Mouse (Mus musculus) adipocyte (in vitro differentiated cells): Measurements from ENCODE around the gene Unc5cl.
A peak's percentile ranks its signal among the peaks of the same experiment; 100 is the strongest.
"Not testable (repeated sequence)": the region's sequence is repeated elsewhere in the genome, so short reads cannot be mapped to it uniquely, and the experiment has no call there.

Source experiments
- DNase-seq: peaks from one replicate; pipeline ENCODE4 v3.0.0-alpha.2; 2016; ENCODE audit warnings: low spot score

Gene Unc5cl

DNA sequence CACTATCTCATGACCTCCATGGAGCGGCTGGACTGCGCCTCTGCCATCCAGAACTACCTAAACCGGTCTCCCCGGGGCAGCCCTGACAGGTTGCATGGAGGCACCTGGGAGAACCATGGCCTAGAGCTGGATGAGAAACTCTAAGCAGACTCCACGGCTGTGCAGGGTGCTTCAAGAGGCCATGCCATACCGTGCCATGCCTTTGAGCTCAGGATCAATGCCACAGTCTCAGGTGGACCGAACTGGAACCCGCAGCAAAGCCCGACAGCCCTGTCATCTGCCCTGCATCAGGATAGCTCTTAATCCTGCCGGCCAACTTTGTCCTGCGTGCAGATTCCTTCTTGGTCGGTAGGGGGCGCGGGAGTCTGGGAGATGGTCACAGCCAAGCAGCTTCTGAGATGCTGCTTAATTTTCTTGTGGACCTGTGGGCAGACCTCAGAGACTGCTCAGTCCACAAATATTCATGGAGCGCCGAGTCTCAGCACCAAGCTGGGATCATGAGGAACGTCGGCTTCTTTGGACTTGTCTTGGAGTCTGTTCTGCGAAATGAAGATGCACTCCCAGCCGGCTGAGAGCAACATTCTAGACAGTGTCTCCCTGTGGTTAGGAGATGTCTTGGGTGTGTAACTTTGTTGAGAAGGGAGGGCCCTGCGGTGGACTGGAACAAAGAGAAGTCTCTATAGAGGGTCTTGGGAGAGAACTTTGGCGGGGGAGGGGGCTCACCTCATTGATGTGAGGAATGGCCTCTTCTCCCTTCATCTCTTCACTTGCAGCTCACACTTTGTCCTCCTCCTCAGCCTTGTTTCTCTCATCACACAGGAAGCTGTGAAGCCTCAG, 12.9 kb downstream of the Unc5cl start:
- peak; percentile 58 for DNase-seq

DNA sequence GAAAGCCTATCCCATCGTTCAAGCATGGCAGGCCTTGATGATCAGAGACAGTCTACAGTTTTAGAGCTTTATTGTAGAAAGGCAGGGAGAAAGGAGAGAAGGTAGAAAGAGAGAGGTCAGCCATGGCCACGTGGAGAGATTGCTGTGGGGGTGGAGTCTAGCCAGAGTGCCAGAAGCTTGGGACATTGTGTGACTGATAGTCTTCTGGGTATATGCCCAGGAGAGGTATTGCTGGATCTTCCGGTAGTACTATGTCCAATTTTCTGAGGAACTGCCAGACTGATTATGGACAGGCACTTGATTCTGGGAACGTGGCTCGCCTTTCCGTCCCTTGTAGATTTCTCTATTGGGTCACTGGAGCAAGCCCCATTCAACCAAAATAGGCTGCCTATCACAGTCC, 19.6 kb downstream of the Unc5cl start:
- DNase-seq, result not testable (repeated sequence)

DNA sequence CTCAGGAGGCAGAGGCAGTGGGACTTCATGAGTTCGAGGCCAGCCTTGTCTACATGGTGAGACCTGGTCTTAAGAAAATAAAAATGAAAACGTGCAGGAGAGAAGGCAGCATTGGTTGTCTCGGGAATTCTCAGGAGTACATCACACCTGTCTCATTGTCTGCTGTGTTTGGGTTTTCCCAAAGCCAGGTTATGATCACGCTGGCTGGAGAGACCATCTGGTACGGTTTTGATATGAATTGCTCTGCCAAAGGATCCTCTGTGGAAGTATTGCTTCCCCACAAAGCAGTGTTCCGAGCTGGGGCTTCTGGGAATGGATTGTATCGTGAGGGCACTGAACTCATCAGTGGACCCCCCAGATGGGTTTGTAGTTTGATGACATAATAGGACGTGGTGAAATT, 20.7 kb downstream of the Unc5cl start:
- DNase-seq, result no peak

DNA sequence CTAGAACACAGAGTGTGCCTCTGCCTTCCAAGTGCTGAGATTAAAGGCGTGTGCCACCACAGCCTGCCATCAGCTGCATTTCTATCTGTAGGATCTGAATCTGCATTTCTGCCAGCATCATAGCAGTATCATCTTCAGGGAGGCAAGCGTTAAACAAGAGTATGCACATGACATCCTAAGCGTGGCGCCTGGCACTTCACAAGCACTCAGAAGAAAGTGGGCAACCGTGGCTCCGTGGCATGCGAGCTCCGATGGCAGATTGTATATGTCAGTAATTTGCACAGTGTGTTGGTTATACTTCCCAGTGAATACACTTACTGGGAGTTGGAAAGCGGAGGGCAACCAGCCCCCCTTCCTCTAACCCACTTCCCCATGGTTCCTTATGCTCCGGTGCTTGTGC, 25.3 kb downstream of the Unc5cl start:
- no peak for DNase-seq

DNA sequence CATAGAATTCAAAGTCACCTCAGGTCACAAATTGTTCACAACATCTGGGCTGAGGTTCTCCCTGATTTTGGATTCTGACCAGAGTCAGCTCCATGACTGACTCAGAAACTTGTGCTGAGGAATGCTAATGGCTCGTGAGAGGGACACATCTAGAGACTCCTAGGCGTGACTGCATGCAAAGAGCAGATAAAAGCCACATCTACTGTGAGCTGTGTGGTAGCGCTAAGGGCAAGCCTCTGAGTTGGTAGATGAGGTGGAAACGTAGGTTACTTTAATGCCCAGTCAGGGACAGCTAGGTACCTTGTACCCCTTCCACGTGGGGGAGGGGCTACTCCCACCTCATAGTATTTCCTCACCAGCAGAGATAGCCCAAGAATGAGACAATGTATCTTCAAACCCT, 29.1 kb downstream of the Unc5cl start:
- no peak for DNase-seq

DNA sequence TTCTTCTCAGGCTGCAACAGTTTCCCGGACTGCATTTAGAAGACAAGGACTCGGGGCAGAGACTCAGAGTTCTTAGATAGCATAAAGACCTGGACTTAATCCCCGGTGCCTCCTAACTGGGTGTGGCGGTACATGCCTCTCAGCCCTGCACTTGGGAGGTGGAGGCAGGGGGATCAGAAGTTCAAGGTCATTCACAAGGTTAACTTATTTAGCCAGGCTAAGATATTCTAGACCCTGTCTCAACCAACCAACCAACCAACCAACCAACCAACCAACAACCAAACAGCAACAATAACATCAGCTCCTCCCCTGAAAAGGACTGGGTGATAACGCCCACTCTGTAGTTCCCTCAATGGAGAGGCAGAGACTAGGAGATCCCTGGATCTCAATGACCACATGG, 29.5 kb downstream of the Unc5cl start:
- DNase-seq, result no peak

DNA sequence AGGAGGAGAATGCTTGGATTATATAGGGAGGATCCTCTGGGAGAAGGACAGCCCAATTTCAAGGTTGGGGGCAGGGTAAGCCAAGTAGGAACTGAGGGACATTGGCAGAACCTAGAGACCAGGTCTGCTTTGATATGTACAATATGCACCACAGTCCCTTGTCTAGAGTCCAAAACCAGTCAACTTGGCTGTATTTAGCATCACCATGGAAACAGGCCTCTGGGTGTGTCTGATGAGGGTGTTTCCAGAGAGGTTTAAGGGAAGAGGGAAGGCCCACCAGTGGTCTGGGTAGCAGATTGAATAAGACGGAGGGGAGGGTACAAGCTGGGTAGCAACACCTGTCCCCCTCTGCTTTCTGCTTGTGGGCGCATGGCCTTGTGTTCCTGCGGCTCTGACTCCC, 34.8 kb downstream of the Unc5cl start:
- DNase-seq, result no peak

DNA sequence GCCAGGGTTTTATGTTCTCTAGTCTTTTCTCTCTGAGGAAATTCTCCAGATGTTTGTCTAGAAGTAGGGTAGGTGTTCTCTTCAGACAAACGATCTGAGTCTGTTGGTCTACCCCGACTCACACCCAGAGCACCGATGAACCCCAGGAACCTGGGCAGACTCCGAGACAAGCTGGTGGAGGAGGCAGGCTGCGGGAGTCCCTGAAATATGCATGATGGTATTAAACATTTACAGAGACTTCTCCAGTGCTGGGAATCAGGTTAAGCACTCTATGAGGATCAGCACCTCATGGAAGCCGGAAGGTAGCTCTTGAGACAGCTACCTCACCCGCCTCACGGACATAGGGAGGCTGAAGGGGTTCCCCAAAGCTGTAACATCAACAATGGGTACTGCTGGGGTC, 37.9 kb downstream of the Unc5cl start:
- DNase-seq, result no peak

DNA sequence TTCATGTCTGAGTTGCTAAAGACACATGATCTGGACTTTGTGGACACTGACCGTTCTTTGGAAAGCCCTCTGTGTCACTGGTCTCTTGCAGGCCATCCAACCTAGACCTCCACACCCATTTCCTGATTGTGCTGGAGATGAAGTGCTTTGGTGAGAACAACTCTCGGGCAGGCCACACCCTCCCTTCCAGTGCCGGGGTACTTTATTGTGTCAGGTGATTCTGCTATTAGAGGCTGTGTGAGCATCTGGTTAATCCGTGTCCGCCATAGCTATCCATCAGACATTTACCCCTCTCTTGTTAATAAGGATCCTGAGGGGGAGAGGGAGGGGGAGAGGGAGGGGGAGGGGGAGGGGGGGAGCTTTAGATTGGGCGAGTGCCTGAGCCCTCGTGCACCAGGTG, 38.9 kb downstream of the Unc5cl start:
- DNase-seq, result no peak

DNA sequence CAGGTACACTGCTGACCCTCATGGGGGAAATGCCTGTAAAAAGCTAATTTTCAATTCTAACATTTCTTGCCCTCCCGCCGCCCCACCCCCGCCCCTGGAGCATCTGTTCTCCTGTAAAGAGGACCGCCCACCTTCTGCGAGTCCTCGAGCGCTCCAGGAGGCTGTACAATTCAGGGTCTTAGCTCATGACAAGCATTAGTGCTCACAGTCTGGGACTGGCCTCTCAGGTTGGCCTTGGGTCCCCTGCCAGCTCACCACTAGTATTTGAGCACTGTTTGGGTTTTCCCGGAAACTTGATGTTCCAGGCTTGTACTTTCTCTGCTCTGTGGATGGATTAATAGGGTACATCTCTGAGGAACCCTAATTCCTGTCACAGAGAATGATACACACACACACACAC, 39.3 kb downstream of the Unc5cl start:
- DNase-seq, result no peak

DNA sequence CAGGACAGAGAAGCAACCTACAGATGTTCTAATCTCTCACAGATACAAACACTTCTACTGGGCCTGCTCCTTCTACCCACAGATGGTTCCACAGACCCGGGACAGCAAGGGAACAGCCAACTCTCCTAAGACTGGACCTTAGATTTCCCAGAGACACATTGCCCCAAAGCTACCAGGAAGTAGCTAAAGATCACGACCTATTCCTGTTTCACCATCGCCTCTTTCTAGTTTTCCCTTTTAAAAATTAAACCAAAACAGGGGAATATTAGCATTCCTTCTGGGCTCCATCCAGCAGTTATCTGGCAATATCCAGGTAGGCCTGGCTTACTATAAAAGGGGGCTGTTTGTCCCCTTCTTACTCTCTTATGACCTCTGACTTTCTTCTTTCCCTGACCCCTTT, 43.3 kb downstream of the Unc5cl start:
- no peak for DNase-seq

DNA sequence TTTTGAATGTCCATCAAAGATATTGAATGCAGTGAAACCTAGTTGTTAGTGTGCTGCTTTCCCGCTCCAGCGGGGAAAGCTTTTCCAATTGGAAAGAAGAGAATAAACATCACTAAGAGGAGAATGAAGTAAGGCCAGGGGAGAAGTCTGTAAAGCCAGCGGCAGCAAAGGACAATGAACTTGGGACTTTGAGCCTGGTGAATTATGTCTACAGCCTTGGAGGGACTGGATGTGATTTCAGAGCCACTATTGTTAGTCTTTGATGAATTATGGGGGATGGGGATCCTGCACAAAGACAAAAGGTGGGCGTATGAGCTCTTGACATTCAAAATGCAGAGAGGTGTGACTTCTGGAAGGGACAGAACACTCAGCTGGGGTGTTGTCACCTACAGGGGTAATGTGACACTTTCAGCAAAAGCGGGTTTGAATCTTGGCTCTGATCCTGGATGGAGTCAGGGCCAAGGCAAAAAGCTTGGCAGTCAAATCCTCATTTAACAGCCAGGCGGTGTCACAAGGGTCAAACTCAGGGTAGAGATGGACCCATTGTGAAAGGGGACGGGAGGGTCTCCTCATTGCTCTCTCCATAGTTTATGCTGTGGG, 46.2 kb downstream of the Unc5cl start:
- DNase-seq, result peak; percentile 5

DNA sequence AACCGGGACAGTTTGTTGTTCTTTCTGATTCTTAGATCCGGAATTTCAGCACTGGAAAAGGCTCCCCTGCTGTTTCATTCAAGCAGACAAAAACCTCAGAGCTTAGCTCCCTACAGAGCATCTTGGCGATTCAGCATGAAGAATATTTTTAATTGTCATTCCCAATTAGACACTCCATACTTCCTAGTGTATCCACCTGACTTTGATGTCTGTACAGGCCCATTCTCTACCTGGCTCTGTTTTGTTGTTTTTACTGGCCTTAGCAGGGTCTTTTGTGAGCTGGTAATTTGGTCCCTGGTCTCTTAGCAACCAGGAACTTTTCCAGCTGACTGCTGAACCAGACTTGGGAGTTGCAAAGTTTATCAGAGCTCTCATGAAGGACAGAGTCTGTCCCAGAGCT, 50.3 kb downstream of the Unc5cl start:
- no peak for DNase-seq

DNA sequence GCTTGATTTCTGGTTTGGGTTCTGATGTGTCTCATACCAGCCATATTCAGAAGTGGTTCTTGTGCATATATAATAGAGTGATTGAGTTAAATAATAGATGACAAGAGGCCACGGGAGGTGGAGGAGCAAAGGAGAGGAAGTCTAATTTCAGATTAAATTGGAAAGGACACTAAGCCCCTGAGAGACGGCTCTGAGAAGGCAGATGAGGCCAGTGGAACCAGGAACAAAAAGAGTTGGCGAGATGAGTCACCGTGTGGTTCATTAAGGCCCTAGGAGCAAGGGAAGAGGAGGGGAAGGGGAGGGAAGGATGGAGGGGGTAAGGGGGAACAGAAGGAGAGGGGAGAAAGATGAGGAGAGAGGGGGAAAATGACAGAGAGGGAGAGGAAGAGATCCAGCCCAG, 52.3 kb downstream of the Unc5cl start:
- DNase-seq, result no peak

DNA sequence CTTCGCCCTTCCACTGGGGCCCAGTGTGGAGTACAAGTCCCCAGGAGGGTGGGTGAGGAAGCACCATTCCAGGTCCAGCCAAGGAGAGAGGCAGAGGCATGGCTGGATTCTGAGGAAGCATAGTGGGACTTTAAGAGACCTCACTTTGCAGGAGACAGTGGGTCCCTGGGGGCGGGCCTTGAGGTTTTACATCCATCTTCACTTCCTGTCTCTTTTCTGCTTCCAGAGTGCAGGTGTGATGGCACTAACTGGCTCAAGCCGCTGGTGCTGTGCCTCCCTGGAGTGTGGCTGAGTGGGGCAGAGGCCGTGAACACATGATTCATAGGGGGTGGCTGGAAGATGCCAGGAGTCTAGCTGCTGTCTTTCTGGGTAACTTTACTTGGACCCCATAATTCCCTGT, 54.9 kb downstream of the Unc5cl start:
- no peak for DNase-seq

DNA sequence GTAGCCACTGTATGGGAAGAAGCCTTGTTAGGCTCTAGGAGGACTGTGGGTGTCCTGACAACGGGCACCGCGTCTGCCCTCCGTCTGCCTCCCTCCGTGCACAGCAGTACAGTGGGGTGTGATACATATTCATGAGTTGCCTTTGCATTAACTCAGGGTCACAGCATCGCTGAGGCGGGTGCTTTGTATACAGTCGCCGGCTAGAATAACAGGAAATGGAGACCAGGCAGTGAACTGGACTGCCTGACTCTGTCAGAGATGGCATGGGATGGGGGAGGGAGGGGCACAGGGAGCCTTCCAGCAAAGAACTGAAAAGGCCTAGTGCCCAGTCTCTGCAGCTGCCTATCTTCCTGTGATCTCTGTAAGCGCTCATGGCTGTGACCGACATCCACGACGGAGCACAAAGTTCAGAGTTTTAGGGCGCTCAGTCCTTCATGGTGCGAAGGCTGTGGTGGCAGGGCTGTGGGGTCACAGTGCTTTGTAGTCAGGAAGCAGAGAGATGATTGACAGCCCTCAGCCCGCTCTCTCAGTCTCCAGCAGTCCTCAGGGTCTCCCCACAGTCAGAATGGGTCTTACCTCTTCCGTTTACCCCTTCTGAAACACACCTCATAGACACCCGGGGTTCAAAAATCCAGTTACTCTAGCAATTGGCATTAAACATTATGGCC, 58.0 kb downstream of the Unc5cl start:
- no peak for DNase-seq

DNA sequence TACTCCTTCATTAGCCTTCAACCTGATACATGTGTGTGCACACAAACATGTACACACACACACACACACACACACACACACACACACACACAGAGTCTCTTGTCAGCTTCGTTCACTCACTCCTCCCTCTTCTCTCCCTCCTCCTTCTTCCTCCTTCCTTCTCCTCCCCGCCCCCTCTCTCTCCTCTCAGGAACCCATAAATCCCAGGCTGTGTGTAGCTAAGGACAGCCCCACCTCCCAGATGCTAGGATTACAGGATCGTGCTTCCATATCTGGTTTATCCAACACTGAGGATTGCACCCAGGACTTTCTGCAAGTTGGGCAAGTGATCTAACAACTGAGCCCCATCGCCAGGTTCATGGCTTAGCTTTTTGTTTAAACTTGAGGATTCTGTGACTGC, 59.9 kb downstream of the Unc5cl start:
- DNase-seq, result no peak

DNA sequence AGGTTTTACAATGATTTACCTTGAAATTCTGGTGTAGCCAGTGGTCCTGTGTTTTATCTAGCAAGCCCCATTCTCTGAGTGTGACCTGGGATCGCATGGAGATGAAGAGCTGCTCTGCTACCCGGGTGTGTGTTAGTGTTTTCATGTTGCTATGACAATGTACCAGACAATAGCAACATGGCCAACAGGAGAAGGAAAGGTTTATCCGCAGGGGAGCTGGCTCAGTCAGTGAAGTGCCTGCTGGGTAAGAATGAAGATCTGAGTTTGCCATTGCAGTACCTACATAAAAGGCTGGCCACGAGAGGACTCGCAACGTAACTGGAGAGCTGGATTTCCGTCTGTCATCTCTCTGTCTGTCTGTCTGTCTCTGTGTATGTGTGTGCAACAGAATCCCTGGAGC, 64.3 kb downstream of the Unc5cl start:
- DNase-seq, result no peak

DNA sequence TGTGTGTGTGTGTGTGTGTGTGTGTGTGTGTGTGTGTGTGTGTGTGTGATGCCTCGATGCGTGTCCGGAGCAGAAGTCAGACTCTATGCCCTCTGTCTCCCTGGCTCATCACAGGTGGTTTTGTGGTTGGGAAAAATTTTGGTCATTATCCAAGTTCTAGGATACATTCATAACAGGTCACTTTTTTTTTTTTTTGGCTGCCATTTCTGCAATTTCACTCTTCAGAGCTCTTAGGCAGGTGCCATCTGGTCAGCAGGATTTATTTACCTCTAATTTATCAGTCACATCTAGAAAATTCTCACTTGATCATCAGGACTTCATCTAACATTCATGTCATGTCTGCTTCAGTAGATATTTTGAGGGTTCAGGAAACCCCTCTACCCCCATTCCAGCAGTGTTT, 65.7 kb downstream of the Unc5cl start:
- DNase-seq, result no peak

DNA sequence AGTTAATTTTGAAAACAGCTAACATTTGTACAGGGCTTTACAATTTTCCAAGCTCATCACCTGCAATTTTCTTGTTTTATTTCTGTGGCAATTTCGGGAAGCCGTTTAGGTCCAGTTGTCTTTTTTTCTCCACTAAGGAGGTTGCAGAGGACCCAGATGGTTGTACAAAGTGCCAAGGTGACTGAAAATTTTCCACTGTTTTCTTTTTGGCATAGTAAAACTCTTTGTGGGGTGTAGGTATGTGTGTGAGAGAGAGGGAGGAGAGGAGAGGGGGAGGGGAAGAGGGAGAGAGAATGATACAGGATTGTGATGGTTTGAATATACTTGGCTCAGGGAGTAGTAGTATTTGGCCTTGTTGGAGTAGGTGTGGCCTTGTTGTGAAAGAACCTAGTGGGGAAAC, 68.4 kb downstream of the Unc5cl start:
- DNase-seq, result no peak

DNA sequence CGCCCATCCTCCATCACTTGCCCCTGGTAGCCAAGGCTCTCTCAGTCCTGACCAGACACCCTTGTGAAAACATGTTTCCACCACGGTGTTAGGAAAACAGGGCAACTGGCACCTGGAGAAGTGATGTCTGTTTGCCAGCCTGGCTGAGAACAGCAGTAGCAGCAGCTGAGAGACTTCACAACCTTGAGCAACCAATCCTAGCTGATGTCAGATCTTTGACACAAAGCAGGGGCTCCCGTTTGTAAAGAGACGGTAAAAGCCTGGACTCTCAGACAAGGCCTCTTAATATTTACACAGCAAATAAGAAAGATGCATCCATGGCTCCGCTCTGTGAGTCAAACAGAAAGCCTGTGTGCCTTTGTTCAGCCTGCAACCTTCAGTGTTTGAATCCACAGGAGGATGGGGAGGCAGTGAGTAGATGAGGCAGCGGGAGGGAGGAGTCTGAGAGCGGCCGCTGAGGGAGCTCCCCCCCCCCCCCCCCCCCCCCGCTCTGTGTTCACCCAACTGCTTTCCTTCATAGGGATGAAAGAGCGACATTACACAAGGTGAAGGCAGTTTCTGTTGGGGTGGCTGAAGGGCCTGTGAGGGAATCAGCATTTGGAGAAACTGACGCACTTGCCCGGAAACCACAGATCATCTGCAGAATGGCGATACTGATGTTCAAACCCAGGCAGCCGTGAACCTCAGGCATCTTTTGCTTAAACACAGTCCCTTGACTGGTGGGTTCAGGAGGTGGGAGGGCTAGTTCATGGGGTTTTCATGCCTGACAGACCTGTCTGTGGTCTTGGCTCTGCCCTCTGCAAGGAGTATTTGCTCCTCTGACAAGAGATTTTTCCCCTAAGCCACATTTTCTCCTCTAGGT, 79.4 kb downstream of the Unc5cl start:
- no peak for DNase-seq

DNA sequence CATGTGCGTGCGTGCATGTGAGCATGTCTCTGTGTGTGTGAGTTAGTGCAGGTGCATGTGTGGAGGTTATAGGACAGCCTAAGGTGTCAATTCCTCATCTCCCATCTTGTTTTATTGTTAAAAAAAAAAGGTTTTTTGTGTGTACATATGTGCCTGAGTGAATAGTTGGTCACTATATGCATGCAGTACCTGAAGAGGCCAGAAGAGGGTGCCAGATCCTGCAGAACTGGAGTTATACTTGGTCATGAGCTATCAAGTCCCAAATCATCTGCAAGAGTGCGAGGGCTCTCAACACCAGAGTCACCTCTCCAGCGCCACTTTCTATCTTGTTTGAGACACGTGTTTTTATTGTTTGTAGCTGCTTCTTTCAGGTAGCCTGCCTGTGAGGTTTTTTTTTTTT, 83.6 kb downstream of the Unc5cl start:
- no peak for DNase-seq

DNA sequence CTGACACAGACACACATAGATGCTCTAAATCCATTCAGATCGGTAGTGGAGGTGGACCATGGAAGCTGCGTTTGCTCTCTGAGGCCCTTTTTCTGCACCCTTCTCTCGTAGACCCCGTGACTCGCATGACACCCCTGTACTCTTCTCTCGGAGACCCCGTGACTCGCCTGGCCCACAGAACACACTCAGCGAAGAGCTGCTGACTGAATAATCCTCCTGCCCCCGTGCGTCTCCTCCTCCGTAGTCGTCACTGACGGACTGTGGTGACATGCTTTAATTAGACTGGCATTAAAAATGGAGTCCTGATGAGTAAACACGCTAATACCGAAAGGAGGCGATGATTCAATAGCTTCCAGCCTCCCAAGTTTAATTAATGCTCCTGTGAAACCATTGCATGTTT, 84.6 kb downstream of the Unc5cl start:
- DNase-seq, result no peak
